Mouse (Mus musculus) gastrocnemius, adult 8-10 months (tissue): ENCODE data around the gene Hddc3. TPM values are rescaled to one million over a fixed set of nuclear protein-coding genes. Genes with fewer than 3 reads are reported as not detected.
"Not testable (repeated sequence)": the region's sequence is repeated elsewhere in the genome, so short reads cannot be mapped to it uniquely, and the experiment has no call there.

ENCODE experiments used
- DNase-seq, 2 experiments: peaks; one replicate each; pipeline ENCODE4 v3.0.0; 2022; ENCODE audit warnings: low spot score in 2 of 2
- total RNA-seq, 4 experiments: library from RNA; stranded (reverse); gene quantifications; 2 replicates each; pipeline ENCODE4 v1.2.4; 2022

Gene Hddc3
- total RNA-seq = 10 to 100 TPM; 22.9 to 26.1 (median 24.6) TPM

DNA sequence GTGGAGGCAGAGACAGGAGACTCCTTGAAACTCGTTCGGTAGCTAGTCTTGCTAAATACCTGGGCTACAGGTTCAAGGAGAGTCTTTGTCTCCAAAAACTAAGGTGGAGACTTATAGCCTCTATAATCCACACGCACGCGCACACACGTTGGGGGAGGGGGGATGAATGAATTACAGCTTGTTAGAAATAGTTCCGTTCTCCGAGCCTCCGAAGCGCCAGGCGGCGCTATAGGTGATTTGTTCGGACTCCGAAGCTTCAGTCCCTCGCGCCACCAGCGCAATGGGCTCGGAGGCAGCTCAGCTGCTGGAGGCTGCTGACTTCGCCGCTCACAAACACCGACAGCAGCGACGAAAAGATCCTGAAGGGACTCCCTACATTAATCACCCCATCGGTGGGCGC is at the start of gene Hddc3:
Gene Hddc3, plus strand, starts transcription at position 247 of the 400 bp plus-strand sequence.
- DNase-seq = peak; percentile 82 to 91

GRCm38 (mm10) chr7:80294062-80294763 is 48.7 kb upstream of the Hddc3 start, which contains the start of gene Prc1:
Gene Prc1 (plus strand): TSS chr7:80294450.
- peak; percentile 96 to 97 for DNase-seq

GRCm38 (mm10) chr7:80294764-80295648 is 47.9 kb upstream of the Hddc3 start:
- no peak for DNase-seq

- no peak for DNase-seq
These were observed 46.4 kb upstream of the Hddc3 start for GRCm38 (mm10) chr7:80296462-80296861.

DNA sequence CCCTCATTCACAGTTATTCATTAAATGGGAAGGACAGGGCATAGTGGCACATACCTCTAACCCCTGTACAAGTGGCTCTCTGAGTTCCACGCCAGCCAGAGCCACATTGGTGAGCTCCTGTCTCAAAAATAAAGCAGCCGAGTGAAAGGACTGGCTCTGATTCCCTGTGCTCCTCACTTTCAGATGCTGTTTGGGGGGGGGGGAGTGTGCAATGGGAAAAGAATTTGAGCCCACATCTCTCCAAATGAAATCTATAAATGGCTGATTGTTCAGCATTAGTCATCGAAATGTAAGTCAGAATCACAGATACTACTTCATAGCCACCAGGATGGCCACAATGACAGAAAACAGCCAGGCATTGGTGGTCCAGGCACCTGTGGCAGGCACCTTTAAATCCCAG is 45.9 kb upstream of the Hddc3 start:
- no peak for DNase-seq

DNA sequence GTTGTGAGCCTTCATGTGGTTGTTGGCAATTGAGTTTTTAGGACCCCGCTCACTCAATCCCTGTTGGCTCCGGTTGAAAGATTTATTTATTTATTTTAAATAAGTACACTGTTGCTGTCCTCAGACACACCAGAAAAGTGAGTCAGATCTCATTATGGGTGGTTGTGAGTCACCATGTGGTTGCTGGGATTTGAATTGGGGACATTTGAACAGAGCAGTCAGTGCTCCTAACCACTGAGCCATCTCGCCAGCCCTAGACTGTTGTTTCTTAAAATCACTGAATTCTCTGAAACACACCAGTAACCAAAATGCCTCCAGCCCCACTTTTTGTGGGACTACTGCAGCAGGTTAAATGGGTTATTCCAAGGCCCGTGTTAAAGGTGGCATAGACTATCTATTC is 44.1 kb upstream of the Hddc3 start:
- DNase-seq = no peak

GRCm38 (mm10) chr7:80299568-80299967 is 43.3 kb upstream of the Hddc3 start:
- DNase-seq = no peak

- DNase-seq = no peak
These were observed 41.4 kb upstream of the Hddc3 start for GRCm38 (mm10) chr7:80301522-80301921.

- no peak for DNase-seq
These were observed 35.1 kb upstream of the Hddc3 start for GRCm38 (mm10) chr7:80307766-80308165.

DNA sequence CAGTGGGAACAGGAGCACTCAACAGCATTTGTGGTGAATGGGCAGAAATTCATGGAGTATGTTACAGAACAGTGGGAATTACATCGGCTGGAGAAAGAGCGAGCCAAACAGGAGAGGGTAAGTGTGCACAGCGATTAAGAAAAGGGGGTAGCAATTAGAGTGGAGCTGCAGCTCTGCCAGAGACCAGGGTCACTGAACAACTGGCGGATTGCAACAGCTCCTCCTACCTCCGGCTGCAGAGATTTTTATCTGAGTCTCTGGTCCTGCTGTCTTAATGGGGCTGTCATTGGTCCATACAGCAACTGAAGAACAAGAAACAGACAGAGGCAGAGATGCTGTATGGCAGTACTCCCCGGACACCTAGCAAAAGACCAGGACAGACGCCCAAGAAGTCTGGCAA is 32.1 kb upstream of the Hddc3 start:
- no peak for DNase-seq

GRCm38 (mm10) chr7:80315733-80316132 is 27.2 kb upstream of the Hddc3 start:
- DNase-seq = no peak

- DNase-seq = no peak
These were observed 25.3 kb upstream of the Hddc3 start for GRCm38 (mm10) chr7:80317439-80318115.

GRCm38 (mm10) chr7:80318670-80319069 is 24.2 kb upstream of the Hddc3 start:
- DNase-seq = no peak

- DNase-seq = no peak
These were observed 22.9 kb upstream of the Hddc3 start for GRCm38 (mm10) chr7:80319846-80320496.

DNA sequence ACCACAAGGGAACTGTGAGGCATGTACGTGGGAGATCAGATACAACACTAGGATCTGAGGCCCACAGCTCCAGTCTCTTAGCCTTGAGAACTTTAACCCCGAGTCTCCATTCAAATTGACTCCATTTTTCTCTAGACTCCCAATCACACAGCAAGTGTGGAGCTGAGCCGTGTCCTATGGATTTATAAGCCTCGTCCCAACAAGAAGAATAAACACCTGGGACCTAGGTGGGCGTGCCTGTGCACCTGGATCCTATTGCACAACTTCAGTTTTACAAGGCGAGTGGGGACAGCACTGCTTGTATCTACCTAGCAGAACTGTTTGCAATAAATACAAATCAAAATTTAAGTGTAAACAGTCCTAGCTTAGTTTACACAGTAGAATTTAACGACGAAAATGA is 19.6 kb upstream of the Hddc3 start:
- no peak for DNase-seq

DNA sequence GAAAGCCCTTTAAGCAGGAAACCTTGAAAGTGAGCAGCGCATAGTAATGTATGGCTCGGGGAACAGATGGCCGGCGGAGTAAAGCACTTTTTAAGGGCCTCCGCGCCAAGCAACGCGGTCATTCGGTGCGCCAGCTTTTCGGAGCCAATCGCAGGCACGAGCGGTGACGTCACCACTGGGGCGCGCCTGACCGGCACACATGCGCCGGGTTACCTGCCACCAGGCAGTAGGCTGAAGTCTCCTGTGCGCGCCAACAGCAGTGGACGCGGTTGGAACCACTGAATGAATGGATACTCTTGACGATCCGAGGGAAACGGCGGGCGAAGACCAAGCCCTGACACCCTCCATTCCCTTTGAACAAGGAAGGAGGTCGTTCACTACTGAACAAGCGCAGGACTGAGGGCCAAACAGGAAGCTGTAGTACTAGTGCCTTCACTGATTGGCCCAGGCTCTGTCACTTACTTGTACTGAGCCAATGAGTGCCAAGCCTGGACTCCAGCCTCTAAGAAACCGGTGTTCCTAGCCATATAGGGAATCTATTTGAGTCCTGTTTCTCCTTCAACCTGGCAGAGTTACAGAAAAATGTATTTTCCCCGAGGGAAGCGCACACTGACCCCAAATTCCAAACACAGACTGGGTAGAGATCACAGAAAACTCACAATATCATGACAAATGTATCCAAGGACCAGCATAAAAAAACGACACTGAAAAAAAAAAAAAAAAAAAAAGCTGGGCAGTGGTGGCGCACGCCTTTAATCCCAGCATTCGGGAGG is 18.7 kb upstream of the Hddc3 start, which contains the start of gene Rccd1:
Gene Rccd1, minus strand, starts transcription at position 412 of the 773 bp plus-strand sequence.
- DNase-seq = peak; percentile 88

DNA sequence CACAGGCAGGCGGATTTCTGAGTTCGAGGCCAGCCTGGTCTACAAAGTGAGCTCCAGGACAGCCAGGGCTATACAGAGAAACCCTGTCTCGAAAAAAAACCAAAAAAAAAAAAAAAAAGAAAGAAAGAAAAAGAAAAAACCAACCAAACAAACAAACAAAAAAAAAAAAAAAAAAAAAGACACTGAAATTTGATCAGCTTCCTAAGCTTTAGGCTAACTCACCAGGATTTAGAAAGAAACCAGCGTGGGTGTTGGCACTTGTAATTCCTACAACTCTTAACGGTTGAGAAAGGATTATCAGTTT is 18.1 kb upstream of the Hddc3 start:
- DNase-seq = not testable (repeated sequence)

GRCm38 (mm10) chr7:80325292-80325868 is 17.5 kb upstream of the Hddc3 start:
- no peak for DNase-seq

DNA sequence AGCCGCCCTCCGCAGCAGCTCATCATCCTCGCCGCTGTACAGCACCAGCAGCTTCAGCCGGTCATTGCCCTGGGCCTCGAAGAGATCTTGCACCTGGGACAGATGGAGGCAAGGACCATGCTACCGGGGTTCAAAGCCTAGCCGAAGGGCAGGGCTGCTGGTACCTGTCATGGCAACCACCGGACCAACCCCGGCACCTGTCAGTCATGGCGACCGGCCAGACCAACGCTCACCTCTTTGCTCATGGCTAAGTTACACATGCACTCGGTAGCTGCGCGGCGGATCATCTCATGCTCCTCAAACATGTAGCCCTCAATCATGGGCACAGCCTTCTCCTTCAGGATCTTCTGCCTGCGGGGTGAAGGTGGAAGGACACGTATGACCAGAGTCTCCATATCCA is 16.8 kb upstream of the Hddc3 start:
- DNase-seq = no peak

GRCm38 (mm10) chr7:80330278-80330677 is 12.6 kb upstream of the Hddc3 start:
- DNase-seq = no peak
